ENCODE assay signal across 13 mouse cellular contexts in the genomic region with DNA sequence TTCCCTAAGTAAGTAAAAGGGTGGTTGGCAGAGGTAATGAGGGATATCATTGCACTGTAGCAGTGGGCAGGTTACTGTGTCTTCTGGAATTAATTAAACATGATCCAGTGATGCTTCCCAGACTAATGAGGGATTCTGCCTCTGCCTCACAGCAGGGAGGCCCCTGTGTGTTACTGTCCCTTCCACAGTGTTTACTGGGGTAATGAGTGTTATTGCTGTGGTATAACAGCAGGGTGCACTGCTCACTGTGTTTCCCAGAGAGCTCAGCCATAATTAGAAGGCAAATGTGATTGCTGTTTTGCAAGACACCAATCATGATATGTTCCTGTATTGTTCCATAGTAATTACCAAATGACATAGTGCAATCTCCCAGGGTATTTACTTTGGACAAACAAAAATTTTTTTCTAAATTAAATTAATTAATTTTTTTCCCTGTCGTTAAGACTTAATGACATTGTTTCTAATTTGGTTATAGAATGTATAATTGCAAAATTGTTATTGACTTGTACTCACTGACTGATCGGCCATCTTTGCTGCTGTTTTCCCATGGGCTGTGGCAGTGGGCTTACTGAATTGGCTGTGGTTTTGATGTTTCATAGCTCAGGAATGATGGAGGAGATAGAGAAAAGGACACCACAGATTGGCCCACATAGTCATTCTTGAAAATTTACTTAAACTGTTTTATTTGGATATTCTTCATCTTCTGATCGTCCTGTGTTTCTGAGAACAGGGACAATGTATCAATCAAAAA.
A peak's percentile ranks its signal among the peaks of the same experiment; 100 is the strongest.
DNase-seq lines count a peak whose midpoint lies in the region; ATAC-seq and TF ChIP-seq lines count a peak whose summit lies in the region.
"Had no signal": no experiment of that assay in that cellular context is flagged by ENCODE, and none has a peak within 500 bp of the region (broad histone marks: within the 10 kb centered on the region; RNA-seq: fewer than 3 reads in every experiment).

No protein-coding gene starts in this region.

- no peaks in the 10 kb centered on the region; the same call in 1 of the 2 replicates for H3K4me1 ChIP-seq in hindbrain, embryonic 14.5 days (replicated peaks; ENCODE audit: control insufficient read depth, insufficient read depth, low read length)
- peaks cover 9% of the 10 kb centered on the region; the same call in 1 of the 2 replicates for H3K4me1 ChIP-seq in neural tube, embryonic 13.5 days (replicated peaks)
- H3K4me1 ChIP-seq: heart, embryonic 10.5 days; kidney, embryonic 15.5 days had no signal

- no peaks in the 10 kb centered on the region for H3K36me3 ChIP-seq in hindbrain, embryonic 14.5 days (replicated peaks; ENCODE audit: control insufficient read depth, insufficient read depth)
- H3K36me3 ChIP-seq in neural tube, embryonic 13.5 days: no peaks in the 10 kb centered on the region
- H3K36me3 ChIP-seq: heart, embryonic 10.5 days; kidney, embryonic 15.5 days; limb, embryonic 12.5 days had no signal

- no peak overlapping the region for H3K27ac ChIP-seq in left cerebral cortex, adult 2 months
- no peak overlapping the region for H3K27ac ChIP-seq in hindbrain, embryonic 14.5 days
- no peak overlapping the region for H3K27ac ChIP-seq in neural tube, embryonic 13.5 days (replicated peaks)
- H3K27ac ChIP-seq: heart, embryonic 10.5 days; kidney, embryonic 15.5 days; limb, embryonic 12.5 days had no signal

- H3K9ac ChIP-seq in hindbrain, embryonic 14.5 days: no peak overlapping the region
- H3K9ac ChIP-seq in neural tube, embryonic 13.5 days: no peak overlapping the region
- H3K9ac ChIP-seq: kidney, embryonic 15.5 days; limb, embryonic 12.5 days had no signal

- no peaks in the 10 kb centered on the region for H3K27me3 ChIP-seq in hindbrain, embryonic 14.5 days (ENCODE audit: control insufficient read depth, insufficient read depth, low read length)
- no peaks in the 10 kb centered on the region for H3K27me3 ChIP-seq in neural tube, embryonic 13.5 days
- H3K27me3 ChIP-seq: kidney, embryonic 15.5 days; limb, embryonic 12.5 days had no signal

- TF ChIP-seq CTCF in left cerebral cortex, adult 2 months (IDR thresholded peaks at IDR 0.05): peak; percentile 54

- no peak overlapping the region for H3K4me2 ChIP-seq in hindbrain, embryonic 14.5 days (replicated peaks)
- H3K4me2 ChIP-seq in neural tube, embryonic 13.5 days: no peak overlapping the region
- H3K4me2 ChIP-seq: kidney, embryonic 15.5 days; limb, embryonic 12.5 days had no signal

- 62% methylated on average over 3 of the region's 3 CpGs for WGBS in hindbrain, embryonic 14.5 days
- 48% methylated on average over 3 of the region's 3 CpGs for WGBS in neural tube, embryonic 13.5 days

- peak; percentile 91 for ATAC-seq in hindbrain, embryonic 14.5 days (ENCODE audit: low FRiP score)
- peak; percentile 96 for ATAC-seq in neural tube, embryonic 13.5 days (ENCODE audit: low read depth)

- no peaks in the 10 kb centered on the region for H3K9me3 ChIP-seq in hindbrain, embryonic 14.5 days (ENCODE audit: control insufficient read depth, low read length)
- H3K9me3 ChIP-seq in neural tube, embryonic 13.5 days: no peaks in the 10 kb centered on the region
- H3K9me3 ChIP-seq: heart, embryonic 10.5 days; kidney, embryonic 15.5 days; limb, embryonic 12.5 days had no signal

- intact Hi-C loops in left cerebral cortex, adult 2 months (cut with DNase I): no loop called here

- no peak for DNase-seq in left cerebral cortex, adult 2 months (ENCODE audit: extremely low spot score in 1 of 2, low spot score in 2 of 2)
- DNase-seq in left cerebral cortex, adult 18-20 months (ENCODE audit: low spot score in 2 of 2): no peak
- peak; percentile 34 for DNase-seq in embryo, embryonic 11 days
- peak; percentile 45 for DNase-seq in hindbrain, embryonic 14.5 days (ENCODE audit: low spot score)
- no peak for DNase-seq in urinary bladder, postnatal 14 days (ENCODE audit: low spot score)
- no peak for DNase-seq in frontal cortex, postnatal 36 days (ENCODE audit: low spot score in 2 of 2)
- DNase-seq in kidney, postnatal 25 days: no peak
- DNase-seq: cerebellum, adult 11 months; lung, postnatal 4 days had no signal

- H3K4me3 ChIP-seq in left cerebral cortex, adult 2 months: no peak overlapping the region
- no peak overlapping the region for H3K4me3 ChIP-seq in hindbrain, embryonic 14.5 days (replicated peaks; ENCODE audit: low read length)
- H3K4me3 ChIP-seq in neural tube, embryonic 13.5 days: no peak overlapping the region
- H3K4me3 ChIP-seq: heart, embryonic 10.5 days; kidney, embryonic 15.5 days; limb, embryonic 12.5 days had no signal

Comparison
In these comparisons a context has a peak if more than half of its experiments do, and no peak if none do; other contexts are left out.
1. DNase-seq: peak in embryo, embryonic 11 days (single experiment) and hindbrain, embryonic 14.5 days (single experiment); none in left cerebral cortex, adult 2 months (0 of 2), left cerebral cortex, adult 18-20 months (0 of 2), urinary bladder, postnatal 14 days (single experiment), frontal cortex, postnatal 36 days (0 of 2) and kidney, postnatal 25 days (0 of 2).